Mouse (Mus musculus) frontal cortex, postnatal 36 days (tissue): ENCODE measurements around the gene Ugt1a10.
"Not testable (repeated sequence)": the region's sequence is repeated elsewhere in the genome, so short reads cannot be mapped to it uniquely, and the experiment has no call there.

Experiments
- DNase-seq, 2 experiments: peaks; one replicate each; pipeline ENCODE4 v3.0.0; 2022; ENCODE audit warnings: low spot score in 2 of 2

Ugt1a10 gene

DNA sequence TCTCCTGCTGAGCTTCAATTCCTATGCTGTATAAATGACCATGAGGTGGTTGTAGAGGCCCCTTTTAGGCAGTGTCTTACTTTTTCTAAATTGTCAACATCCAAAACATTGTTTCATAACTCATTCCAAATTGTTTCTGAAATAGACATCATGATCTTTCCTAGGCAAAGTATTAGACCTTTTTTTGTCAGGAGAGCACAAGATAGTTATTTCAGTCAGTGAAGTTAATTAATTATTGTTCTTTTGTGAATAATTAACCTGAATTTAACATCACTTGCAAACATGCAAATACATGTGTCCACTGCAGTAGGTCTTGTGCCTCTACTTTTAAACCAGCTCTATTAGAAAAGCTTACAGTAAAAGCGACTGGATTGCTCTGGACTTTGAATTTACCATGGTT lies at the start of gene Ugt1a10:
TSS of gene Ugt1a10 (plus strand) at position 301 of the 400 bp plus-strand sequence.
- no peak for DNase-seq

- DNase-seq = no peak
Observed at GRCm38 (mm10) chr1:88007692-88008210, 47.4 kb upstream of the Ugt1a10 start.

DNA sequence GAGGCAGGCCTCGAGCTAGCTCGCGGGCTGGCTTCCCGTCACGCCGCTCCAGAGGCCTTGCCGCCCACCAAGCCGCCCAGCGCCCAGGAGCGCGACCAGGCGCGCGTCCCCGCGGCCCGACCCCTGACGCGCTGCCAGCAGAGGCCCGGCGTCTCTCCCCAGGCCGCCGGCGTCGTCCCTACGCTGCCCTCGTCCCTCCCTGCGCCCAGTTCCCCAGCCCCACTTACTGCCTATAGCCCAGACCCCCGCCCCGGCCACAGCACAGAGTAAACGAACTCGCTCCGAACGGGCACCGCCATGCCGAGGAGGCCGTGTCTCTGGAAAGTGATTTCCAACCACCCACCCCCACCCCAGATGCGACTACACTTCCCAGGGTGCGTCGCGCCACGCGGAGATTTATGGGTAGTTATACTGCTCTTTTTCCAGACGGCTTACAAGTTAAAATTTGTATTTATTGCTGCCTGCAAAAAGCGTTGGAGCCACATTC lies 46.9 kb upstream of the Ugt1a10 start, which contains the start of gene Usp40:
TSS of gene Usp40 (minus strand) at position 341 of the 487 bp plus-strand sequence.
- peak; percentile 78 to 82 for DNase-seq

- no peak for DNase-seq
Observed at GRCm38 (mm10) chr1:88008735-88009134, 46.5 kb upstream of the Ugt1a10 start.

- DNase-seq = no peak
Observed at GRCm38 (mm10) chr1:88009521-88009920, 45.7 kb upstream of the Ugt1a10 start.

- DNase-seq = no peak
Observed at GRCm38 (mm10) chr1:88013726-88014125, 41.5 kb upstream of the Ugt1a10 start.

DNA sequence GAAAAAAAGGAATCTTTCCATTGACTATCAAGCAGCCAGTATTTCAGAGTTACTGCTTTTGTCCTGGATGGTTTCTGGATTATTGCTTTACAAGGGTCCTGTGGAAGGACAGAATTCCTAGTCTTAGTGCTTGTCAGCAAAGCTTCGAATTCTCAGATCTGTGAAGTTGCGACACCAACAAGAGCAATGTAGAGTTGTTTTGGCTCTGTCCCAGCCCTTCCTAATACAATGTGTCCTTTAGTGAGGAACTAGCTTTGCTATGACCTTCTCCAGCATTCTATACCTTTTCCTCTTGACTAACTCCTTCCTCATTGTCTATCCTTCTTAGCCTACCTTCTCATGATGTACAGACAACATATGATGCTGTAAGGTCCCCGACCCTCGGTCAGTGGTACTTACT lies 41.0 kb upstream of the Ugt1a10 start:
- no peak for DNase-seq

GRCm38 (mm10) chr1:88014671-88015070 lies 40.5 kb upstream of the Ugt1a10 start:
- DNase-seq = no peak

DNA sequence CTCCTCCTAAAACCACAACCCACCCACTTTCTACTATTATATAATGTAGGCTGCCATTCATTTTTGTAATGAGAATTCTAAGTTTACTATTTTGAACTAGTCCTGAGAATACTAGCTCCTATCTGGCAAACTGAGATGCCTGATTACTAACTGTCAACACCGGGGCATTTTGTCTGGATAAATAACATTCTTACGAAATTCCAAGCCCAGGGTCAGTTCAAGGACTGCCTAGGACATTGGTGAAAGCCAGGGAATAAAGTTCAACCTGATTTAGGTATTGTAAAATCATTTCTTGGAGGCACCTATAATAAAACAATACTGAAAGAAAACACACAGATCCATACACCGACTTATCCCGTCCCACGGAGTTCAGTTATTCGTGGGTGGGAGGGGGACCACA lies 39.8 kb upstream of the Ugt1a10 start:
- no peak for DNase-seq

GRCm38 (mm10) chr1:88025244-88025643 lies 29.9 kb upstream of the Ugt1a10 start:
- DNase-seq = not testable (repeated sequence)

DNA sequence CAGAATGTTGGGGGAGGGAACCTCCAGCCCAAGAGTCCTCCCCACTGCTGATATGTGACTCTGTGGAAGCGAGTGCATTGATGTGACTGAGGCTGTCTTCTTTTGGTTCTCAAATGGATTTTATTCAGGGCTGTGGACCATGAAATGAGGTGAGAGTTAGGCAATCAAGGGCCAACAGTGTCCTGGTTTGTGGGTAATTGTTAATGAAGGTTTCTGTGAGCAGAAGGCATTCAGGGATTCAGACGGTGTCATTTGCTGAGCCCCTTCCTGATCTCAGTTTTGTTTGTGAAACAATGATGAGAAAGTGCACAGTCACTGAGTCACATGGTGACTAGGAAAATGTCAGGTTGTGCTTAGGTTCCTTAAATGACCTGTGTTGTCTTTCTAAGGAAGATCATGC lies 12.1 kb upstream of the Ugt1a10 start:
- not testable (repeated sequence) for DNase-seq

DNA sequence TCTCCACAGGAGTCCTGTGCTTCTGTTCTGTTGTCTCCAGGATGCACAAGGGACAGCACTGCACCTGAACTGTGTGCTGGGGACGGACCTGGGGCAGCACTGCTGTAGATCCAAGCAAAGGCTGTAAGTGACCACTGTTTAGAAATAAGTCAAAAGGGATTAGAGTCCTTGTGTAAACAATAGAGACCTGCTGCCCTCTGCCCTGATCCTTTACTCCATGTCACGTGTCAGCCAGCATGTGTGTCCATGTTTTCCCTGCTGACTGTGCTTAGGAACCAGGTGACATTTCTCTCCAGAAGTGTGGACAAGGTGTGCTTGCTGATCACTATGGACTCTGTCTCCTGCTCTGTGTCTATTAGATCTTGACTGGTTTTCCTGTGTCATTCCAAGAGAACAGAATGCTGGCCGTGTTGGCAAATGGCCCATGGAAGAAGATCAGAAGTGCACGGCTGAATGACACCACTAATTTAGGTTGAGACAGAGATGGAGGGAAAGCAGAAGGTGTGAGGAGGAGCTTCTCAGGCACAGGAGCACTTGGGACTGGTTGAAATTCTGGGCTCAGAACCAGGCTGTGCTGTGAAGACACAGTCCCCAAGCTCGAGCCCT lies 10.3 kb upstream of the Ugt1a10 start:
- DNase-seq = not testable (repeated sequence)

DNA sequence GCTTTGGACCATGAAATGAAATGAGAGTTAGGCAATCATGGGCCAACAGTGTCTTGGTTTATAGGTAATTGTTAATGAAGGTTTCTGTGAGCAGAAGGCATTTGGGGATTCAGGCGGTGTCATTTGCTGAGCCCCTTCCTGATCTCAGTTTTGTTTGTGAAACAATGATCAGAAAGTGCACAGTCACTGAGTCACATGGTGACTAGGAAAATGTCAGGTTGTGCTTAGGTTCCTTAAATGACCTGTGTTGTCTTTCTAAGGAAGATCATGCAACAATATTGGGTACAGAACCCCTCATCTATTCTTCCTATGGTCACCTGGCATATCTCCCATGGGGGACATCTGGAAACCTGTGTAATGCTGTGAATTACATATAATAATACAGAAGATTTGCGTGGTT lies 7.8 kb upstream of the Ugt1a10 start:
- not testable (repeated sequence) for DNase-seq

GRCm38 (mm10) chr1:88066472-88067102 lies 11.4 kb downstream of the Ugt1a10 start:
- not testable (repeated sequence) for DNase-seq

DNA sequence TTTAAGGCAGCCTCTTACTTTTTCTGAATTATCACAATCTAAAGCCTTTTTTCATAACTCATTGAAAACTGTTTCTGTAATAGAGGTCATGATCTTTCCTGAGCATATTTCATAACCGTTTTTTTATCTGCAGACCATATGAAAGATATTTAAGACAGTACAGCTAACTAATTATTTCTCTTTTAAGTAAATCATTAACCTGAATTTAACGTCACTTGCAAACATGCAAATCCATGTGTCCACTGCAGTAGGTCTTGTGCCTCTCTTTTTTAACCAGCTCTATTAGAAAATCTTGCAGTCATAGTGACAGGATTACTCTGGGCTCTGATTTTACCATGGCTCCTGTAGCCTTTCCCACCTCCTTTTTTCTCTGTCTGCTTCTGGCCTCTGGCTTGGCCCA lies 15.3 kb downstream of the Ugt1a10 start, which contains the start of gene Ugt1a9:
TSS of gene Ugt1a9 (plus strand) at position 306 of the 400 bp plus-strand sequence.
- DNase-seq = no peak

DNA sequence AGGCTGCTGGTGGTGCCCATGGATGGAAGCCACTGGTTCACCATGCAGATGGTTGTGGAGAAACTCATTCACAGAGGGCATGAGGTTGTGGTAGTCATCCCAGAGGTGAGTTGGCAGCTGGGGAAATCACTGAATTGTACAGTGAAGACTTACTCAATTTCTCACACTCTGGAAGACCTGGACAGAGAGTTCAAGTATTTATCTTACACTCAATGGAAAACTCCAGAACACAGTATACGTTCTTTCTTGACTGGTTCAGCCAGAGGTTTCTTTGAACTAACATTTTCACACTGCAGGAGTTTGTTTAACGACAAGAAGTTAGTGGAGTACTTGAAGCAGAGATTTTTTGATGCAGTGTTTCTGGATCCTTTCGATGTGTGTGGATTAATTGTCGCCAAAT lies 15.7 kb downstream of the Ugt1a10 start:
- DNase-seq = no peak

- DNase-seq = no peak
Observed at GRCm38 (mm10) chr1:88074471-88074870, 19.3 kb downstream of the Ugt1a10 start.

DNA sequence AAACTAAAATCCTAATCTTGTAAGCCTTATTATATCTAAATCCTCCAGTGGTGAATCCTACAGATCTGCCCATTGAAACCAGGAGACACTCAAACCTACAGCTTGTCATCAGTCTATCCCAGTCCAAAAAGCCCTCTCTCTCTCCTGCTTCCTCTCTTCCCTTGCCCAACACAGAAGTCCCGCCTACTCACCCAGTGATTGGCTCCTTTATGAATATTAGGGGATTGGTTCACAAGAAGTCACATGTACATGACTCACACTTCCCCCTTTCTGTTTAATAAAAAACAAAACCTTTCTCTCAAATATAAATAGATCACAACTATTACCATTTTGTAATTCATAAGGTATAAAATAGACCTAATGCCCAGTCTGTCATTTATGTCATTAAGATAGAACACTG lies 21.9 kb downstream of the Ugt1a10 start:
- DNase-seq = no peak

DNA sequence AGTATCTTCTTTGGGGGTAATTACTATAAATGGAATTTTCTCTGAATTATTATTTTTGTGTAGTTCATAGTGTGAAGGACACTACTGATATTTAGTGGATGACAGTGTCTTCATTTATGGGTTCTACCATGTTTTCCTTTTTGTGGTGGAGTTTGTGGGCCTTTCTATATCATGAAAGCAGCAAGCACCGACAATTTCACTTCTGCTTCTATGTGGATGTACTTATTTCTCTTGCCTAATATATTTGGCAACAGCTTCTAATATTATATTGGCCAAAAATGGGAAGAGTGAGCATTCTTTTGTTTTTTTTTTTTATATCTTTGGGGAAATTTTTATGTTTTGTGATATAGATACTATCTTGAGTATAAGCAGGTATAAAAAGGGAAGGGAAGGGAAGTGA lies 26.5 kb downstream of the Ugt1a10 start:
- no peak for DNase-seq

DNA sequence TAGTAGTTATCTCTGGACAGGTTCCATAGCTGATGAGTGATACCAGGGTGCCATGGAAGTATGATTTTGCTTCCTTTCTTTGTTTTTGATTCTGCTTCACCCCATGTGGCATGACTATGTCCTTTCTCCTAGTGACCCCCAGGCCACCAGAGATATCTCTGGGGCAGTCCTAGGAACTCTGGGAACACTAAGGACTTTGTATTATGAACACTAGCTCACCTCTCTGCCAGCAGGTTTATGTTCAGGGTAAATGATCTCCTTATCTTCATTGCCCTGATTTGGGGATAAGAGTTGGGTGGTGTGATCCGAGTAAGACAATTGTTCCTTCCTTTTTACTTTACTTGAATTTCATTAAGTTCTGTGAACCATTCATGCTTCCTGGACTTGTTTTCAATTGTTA lies 30.9 kb downstream of the Ugt1a10 start:
- DNase-seq = no peak

GRCm38 (mm10) chr1:88087513-88087912 lies 32.3 kb downstream of the Ugt1a10 start, which contains the start of gene Ugt1a8:
Gene Ugt1a8, plus strand, starts transcription at chr1:88087813.
- DNase-seq = no peak

- DNase-seq = no peak
Observed at GRCm38 (mm10) chr1:88092341-88092740, 37.2 kb downstream of the Ugt1a10 start.

DNA sequence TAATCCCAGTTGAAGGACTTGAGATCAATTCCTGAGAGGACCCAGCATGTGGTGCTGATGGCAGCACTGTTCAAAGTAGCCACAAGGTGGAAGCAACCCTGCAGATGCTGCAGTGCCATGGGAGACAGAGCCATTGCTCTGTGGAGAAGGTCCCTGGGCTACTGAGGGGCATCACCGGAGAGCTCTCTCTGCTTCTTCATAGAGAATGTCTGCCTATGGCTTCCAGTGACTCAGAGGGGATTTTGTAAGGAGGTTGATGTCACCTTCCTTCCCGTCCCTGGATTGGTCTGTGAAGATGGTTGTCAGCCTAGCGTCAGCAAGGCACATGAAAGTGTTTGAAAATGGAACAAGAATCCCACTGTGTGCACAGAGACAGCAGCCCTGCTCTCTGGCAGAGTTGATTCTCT lies 39.1 kb downstream of the Ugt1a10 start:
- not testable (repeated sequence) for DNase-seq
